Mouse (Mus musculus) small intestine, adult 10 weeks (tissue): ENCODE results near the gene Ramp2. TPM values are rescaled to one million over a fixed set of nuclear protein-coding genes. Genes with fewer than 3 reads are reported as not detected.

Source experiments
- polyA plus RNA-seq: library from polyadenylated mRNA; stranded (reverse); fragments of 350-450 nt; fragmentation: Illumina TruSeq; extraction: RNeasy Lipid Tissue Mini Kit (QIAGEN cat#74804); gene quantifications from one replicate; pipeline ENCODE4 v1.2.3, GENCODE M21; 2014; ENCODE audit warnings: low replicate concordance

Gene Ramp2
- 1.6 TPM for polyA plus RNA-seq

GRCm38 (mm10) chr11:101245855-101246701 is at the start of gene Ramp2:
Gene Ramp2, plus strand, starts transcription at chr11:101246028.

GRCm38 (mm10) chr11:101226065-101226701 is 19.6 kb upstream of the Ramp2 start, which contains the start of gene Ezh1:
Gene Ezh1, minus strand, starts transcription at chr11:101226463.

GRCm38 (mm10) chr11:101253613-101254389 is 8.0 kb downstream of the Ramp2 start, which contains the start of gene Vps25:
Gene Vps25, plus strand, starts transcription at chr11:101253707.

GRCm38 (mm10) chr11:101259948-101260825 is 14.4 kb downstream of the Ramp2 start, which contains the start of gene Wnk4:
Gene Wnk4, plus strand, starts transcription at chr11:101260567.

GRCm38 (mm10) chr11:101278223-101279192 is 32.7 kb downstream of the Ramp2 start, which contains the start of the genes Cntd1 and Coa3:
Gene Cntd1, plus strand, starts transcription at chr11:101279012.
Gene Coa3, minus strand, starts transcription at chr11:101279114.

GRCm38 (mm10) chr11:101302004-101302798 is 56.4 kb downstream of the Ramp2 start, which contains the start of gene Becn1:
Gene Becn1, minus strand, starts transcription at chr11:101302286.

Other genes with a start within 250 kb of the Ramp2 start
- 68.7 TPM for gene Atp6v0a1, start 236.6 kb upstream of the Ramp2 start, polyA plus RNA-seq
- gene Naglu, start 176.0 kb upstream of the Ramp2 start, polyA plus RNA-seq = not detected
- gene Hsd17b1, start 167.6 kb upstream of the Ramp2 start, polyA plus RNA-seq = not detected
- 0.59 TPM for gene Coasy, start 163.5 kb upstream of the Ramp2 start, polyA plus RNA-seq
- gene Mlx, start 158.8 kb upstream of the Ramp2 start, polyA plus RNA-seq = 98.3 TPM
- gene Psmc3ip, start 150.6 kb upstream of the Ramp2 start, polyA plus RNA-seq = 0.52 TPM
- gene Retreg3, start 126.1 kb upstream of the Ramp2 start, polyA plus RNA-seq = 33.3 TPM
- 0.82 TPM for gene Tubg1, start 126.1 kb upstream of the Ramp2 start, polyA plus RNA-seq
- not detected for gene Tubg2, start 90.1 kb upstream of the Ramp2 start, polyA plus RNA-seq
- gene Cntnap1, start 75.5 kb upstream of the Ramp2 start, polyA plus RNA-seq = 0.22 TPM
- gene Plekhh3, start 74.7 kb upstream of the Ramp2 start, polyA plus RNA-seq = 0.52 TPM
- gene Ccr10, start 70.6 kb upstream of the Ramp2 start, polyA plus RNA-seq = not detected
- 22.1 TPM for gene Ezh1, start 19.6 kb upstream of the Ramp2 start, polyA plus RNA-seq
- gene Vps25, start 7.7 kb downstream of the Ramp2 start, polyA plus RNA-seq = 73.6 TPM
- not detected for gene Wnk4, start 14.5 kb downstream of the Ramp2 start, polyA plus RNA-seq
- 2.6 TPM for gene Cntd1, start 33.0 kb downstream of the Ramp2 start, polyA plus RNA-seq
- gene Coa3, start 33.1 kb downstream of the Ramp2 start, polyA plus RNA-seq = 4.3 TPM
- gene Becn1, start 56.3 kb downstream of the Ramp2 start, polyA plus RNA-seq = 158 TPM
- gene Psme3, start 70.2 kb downstream of the Ramp2 start, polyA plus RNA-seq = 194 TPM
- 0.59 TPM for gene Aoc2, start 79.0 kb downstream of the Ramp2 start, polyA plus RNA-seq
- 8.7 TPM for gene Aoc3, start 84.6 kb downstream of the Ramp2 start, polyA plus RNA-seq
- 126 TPM for gene G6pc, start 121.5 kb downstream of the Ramp2 start, polyA plus RNA-seq
- gene Aarsd1, start 171.6 kb downstream of the Ramp2 start, polyA plus RNA-seq = 2.6 TPM
- 0.33 TPM for gene Gm27029, start 178.8 kb downstream of the Ramp2 start, polyA plus RNA-seq
- 2.7 TPM for gene Rundc1, start 179.1 kb downstream of the Ramp2 start, polyA plus RNA-seq
- gene Ptges3l, start 179.3 kb downstream of the Ramp2 start, polyA plus RNA-seq = 0.30 TPM
- 50.2 TPM for gene Rpl27, start 196.3 kb downstream of the Ramp2 start, polyA plus RNA-seq
- gene Ifi35, start 202.4 kb downstream of the Ramp2 start, polyA plus RNA-seq = 4.6 TPM
- gene Rnd2, start 219.0 kb downstream of the Ramp2 start, polyA plus RNA-seq = 14.3 TPM
- 1.1 TPM for gene Vat1, start 220.2 kb downstream of the Ramp2 start, polyA plus RNA-seq